Mouse (Mus musculus) small intestine, adult 2 months (tissue): Measurements from ENCODE around the gene Bdh2.

Source experiments
- CTCF ChIP-seq: fragments of 200-500 bp; IDR thresholded peaks from 2 replicates; pipeline ENCODE4 v1.5.1; 2012; ENCODE audit warnings: low read depth, mild to moderate bottlenecking, control low read depth, inconsistent platforms, low read length, moderate library complexity, mixed read lengths; ENCODE audit not compliant: insufficient replicate concordance, insufficient read length; ENCODE audit errors: extremely low read depth
- POLR2A ChIP-seq: fragments of 200-500 bp; IDR thresholded peaks from 2 replicates; pipeline ENCODE4 v1.6.1; 2012; ENCODE audit warnings: low read depth, mild to moderate bottlenecking, control low read depth, inconsistent platforms, low read length, moderate library complexity

- TF ChIP-seq POLR2A, result no peak
- TF ChIP-seq CTCF, result no peak
These were observed 23.0 kb downstream of the Bdh2 start for GRCm38 (mm10) chr3:135304060-135304459.
